Mouse (Mus musculus): ENCODE measurements around the gene Otulin. TPM values are rescaled to one million over a fixed set of nuclear protein-coding genes. Genes with fewer than 3 reads are reported as not detected.

Gene Otulin
- total and polyA plus RNA-seq, 3 experiments, result 40.0 to 84.8 (median 80.2) TPM

GRCm38 (mm10) chr15:27590812-27591211 is 39.7 kb downstream of the Otulin start:
- Histone ChIP-seq H3K9me3 (replicated peaks; ENCODE audit: low read length) (no peaks in the 10 kb centered on the region), H3K79me2 (replicated peaks; ENCODE audit: control insufficient read depth, extremely low read depth, insufficient read depth, poor library complexity, severe bottlenecking) (no peaks in the 10 kb centered on the region), H3K9ac (ENCODE audit: insufficient read depth, low read depth) (no peak overlapping the region), H3K27me3 (replicated peaks) (no peaks in the 10 kb centered on the region), H3K4me2 (ENCODE audit: insufficient read depth, low read depth, poor library complexity, severe bottlenecking) (no peak overlapping the region), H3K4me1 (ENCODE audit: control insufficient read depth in 1 of 2, insufficient read depth in 2 of 2) (peaks cover 7 to 53% of the 10 kb centered on the region in 2 experiments; a peak in 3 of 4 replicates), H3K36me3 (replicated peaks in 1 of 2; ENCODE audit: control insufficient read depth in 1 of 2, insufficient read depth in 1 of 2, low read length in 1 of 2) (peaks cover 42 to 77% of the 10 kb centered on the region in 2 experiments), H3K27ac (ENCODE audit: insufficient read depth, low read depth) (no peak overlapping the region), H3K4me3 (replicated peaks in 1 of 3; ENCODE audit: low read depth in 2 of 3, low read length in 2 of 3, poor library complexity in 1 of 3) (no peak overlapping the region)
- dilution Hi-C loops (cut with MboI; ENCODE audit: extremely low pct_ligation_motif_present, extremely low pct_unique_long_range_greater_than_20kb, low sequenced_read_pairs), result no loop called here
- in situ Hi-C loops (cut with MboI; ENCODE audit: low pct_ligation_motif_present, low pct_unique_long_range_greater_than_20kb, low sequenced_read_pairs), result no loop called here
- no peak for DNase-seq (ENCODE audit: extremely low read depth)
- TF ChIP-seq ZNF384 (IDR thresholded peaks at IDR 0.05; ENCODE audit: low read depth, low read length) (no peak), CHD1 (IDR thresholded peaks at IDR 0.05; ENCODE audit: low read depth, low read length) (no peak), BHLHE40 (IDR thresholded peaks at IDR 0.05; ENCODE audit: low read depth, low read length) (no peak), KAT2A (IDR thresholded peaks at IDR 0.05; ENCODE audit: insufficient replicate concordance, low read length) (no peak), ETS1 (conservative IDR thresholded peaks at IDR 0.05; ENCODE audit: low read depth, low read length) (no peak), MAZ (IDR thresholded peaks at IDR 0.05; ENCODE audit: low read depth, low read length) (no peak), MAFK (IDR thresholded peaks at IDR 0.05; ENCODE audit: insufficient replicate concordance, low read length) (no peak), E2F4 (IDR thresholded peaks at IDR 0.05; ENCODE audit: insufficient replicate concordance, low read depth, low read length) (no peak), MEF2A (IDR thresholded peaks at IDR 0.05; ENCODE audit: borderline replicate concordance, low read depth, low read length) (no peak), CHD2 (IDR thresholded peaks at IDR 0.05; ENCODE audit: low read length) (no peak), PAX5 (IDR thresholded peaks at IDR 0.05; ENCODE audit: low read length) (no peak), SMC3 (IDR thresholded peaks at IDR 0.05; ENCODE audit: low read depth, low read length) (no peak), POLR2A (IDR thresholded peaks at IDR 0.05; ENCODE audit: low read depth, low read length) (no peak)

DNA sequence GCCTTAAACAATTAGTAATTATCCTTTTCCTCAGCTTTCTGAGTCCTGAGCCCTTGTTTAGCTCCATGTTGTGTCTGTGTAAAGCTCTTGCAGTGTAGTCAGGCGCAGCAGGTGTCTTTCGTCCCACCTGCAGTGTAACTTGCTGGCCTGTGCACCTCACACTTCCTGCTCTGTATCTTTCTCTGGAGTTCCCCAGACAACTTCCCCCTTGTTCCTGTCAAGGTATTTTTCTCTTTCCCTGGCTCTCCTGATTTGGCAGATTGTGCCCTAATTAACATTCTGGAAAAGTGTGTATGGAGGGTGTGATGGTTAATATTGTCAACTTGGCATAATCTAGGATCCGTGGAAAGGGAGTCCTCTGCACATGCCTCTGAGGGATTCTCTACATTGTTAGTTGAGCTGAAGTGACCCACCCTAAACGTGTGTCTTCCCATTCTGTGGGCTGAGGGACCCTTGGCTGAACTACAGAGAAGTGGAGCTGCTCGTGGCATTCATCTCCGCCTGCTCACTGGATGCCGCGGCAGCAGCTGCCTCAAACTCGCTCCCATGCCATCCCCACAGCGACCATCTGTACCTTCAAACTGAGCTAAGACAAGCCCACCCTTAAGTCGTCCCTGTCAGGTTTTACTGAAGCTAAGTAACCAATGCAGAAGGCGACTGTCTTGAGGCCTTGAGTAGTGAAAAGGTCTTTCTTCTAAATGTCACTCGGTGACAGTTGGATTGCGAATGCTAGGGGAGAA is 42.2 kb downstream of the Otulin start:
- H3K36me3 ChIP-seq (replicated peaks in 1 of 2; ENCODE audit: control insufficient read depth in 1 of 2, insufficient read depth in 1 of 2, low read length in 1 of 2), result peaks cover 22 to 67% of the 10 kb centered on the region in 2 experiments
- no peaks in the 10 kb centered on the region for H3K9me3 ChIP-seq (replicated peaks; ENCODE audit: low read length)
- H3K9ac ChIP-seq (ENCODE audit: insufficient read depth, low read depth), result no peak overlapping the region
- no peaks in the 10 kb centered on the region for H3K79me2 ChIP-seq (replicated peaks; ENCODE audit: control insufficient read depth, extremely low read depth, insufficient read depth, poor library complexity, severe bottlenecking)
- DNase-seq (ENCODE audit: extremely low read depth), result no peak
- H3K4me2 ChIP-seq (ENCODE audit: insufficient read depth, low read depth, poor library complexity, severe bottlenecking), result no peak overlapping the region
- H3K27me3 ChIP-seq (replicated peaks), result no peaks in the 10 kb centered on the region
- H3K4me3 ChIP-seq (replicated peaks in 1 of 3; ENCODE audit: low read depth in 2 of 3, low read length in 2 of 3, poor library complexity in 1 of 3), result no peak overlapping the region
- TF ChIP-seq POLR2AphosphoS2 (IDR thresholded peaks at IDR 0.05; ENCODE audit: low read depth, low read length) (no peak), GABPA (IDR thresholded peaks at IDR 0.05; ENCODE audit: insufficient replicate concordance, low read depth, low read length) (no peak), ZNF384 (IDR thresholded peaks at IDR 0.05; ENCODE audit: low read depth, low read length) (no peak), CTCF (conservative IDR thresholded peaks at IDR 0.05 in 1 of 2, IDR thresholded peaks at IDR 0.05 in 1 of 2; ENCODE audit: low read depth in 2 of 2, low read length in 2 of 2) (no peak), EP300 (IDR thresholded peaks at IDR 0.05; ENCODE audit: low read length) (no peak), MAZ (IDR thresholded peaks at IDR 0.05; ENCODE audit: low read depth, low read length) (no peak), HCFC1 (IDR thresholded peaks at IDR 0.05; ENCODE audit: low read depth, low read length) (no peak)
- in situ Hi-C loops (cut with MboI; ENCODE audit: low pct_ligation_motif_present, low pct_unique_long_range_greater_than_20kb, low sequenced_read_pairs), result no loop called here
- H3K4me1 ChIP-seq (ENCODE audit: control insufficient read depth in 1 of 2, insufficient read depth in 2 of 2), result peaks cover 4 to 42% of the 10 kb centered on the region in 2 experiments; a peak in 3 of 4 replicates
- H3K27ac ChIP-seq (ENCODE audit: insufficient read depth, low read depth), result no peak overlapping the region
- dilution Hi-C loops (cut with MboI; ENCODE audit: extremely low pct_ligation_motif_present, extremely low pct_unique_long_range_greater_than_20kb, low sequenced_read_pairs), result no loop called here
